Mouse (Mus musculus) liver, embryonic 13.5 days (tissue): Measurements from ENCODE around the gene Slc16a14. TPM values are rescaled to one million over a fixed set of nuclear protein-coding genes. Genes with fewer than 3 reads are reported as not detected.

Experiments
- ATAC-seq: fragments of 200-750 bp; cut with Nextera tagmentation; 2 replicates; pipeline ENCODE4 v1.8.0; 2017; ENCODE audit warnings: low read depth, mild to moderate bottlenecking, moderate number of reproducible peaks, moderate library complexity
- DNase-seq: peaks from one replicate; pipeline ENCODE4 v3.0.0; 2022
- H3K27ac ChIP-seq: fragments of 300-500 bp; sonication (generic); 2 replicates; pipeline ENCODE4 v1.5.1; 2015; ENCODE audit warnings: moderate library complexity, mild to moderate bottlenecking, inconsistent platforms
- H3K27me3 ChIP-seq: fragments of 300-500 bp; sonication (generic); 2 replicates; pipeline ENCODE4 v1.6.1; 2015; ENCODE audit warnings: mild to moderate bottlenecking, inconsistent platforms
- H3K36me3 ChIP-seq: fragments of 300-500 bp; sonication (generic); 2 replicates; pipeline ENCODE4 v1.6.1; 2015; ENCODE audit warnings: mild to moderate bottlenecking, inconsistent platforms
- H3K4me1 ChIP-seq: fragments of 300-500 bp; sonication (generic); replicated peaks from 2 replicates; pipeline ENCODE4 v1.6.1; 2015; ENCODE audit warnings: inconsistent platforms
- H3K4me2 ChIP-seq: fragments of 300-500 bp; sonication (generic); 2 replicates; pipeline ENCODE4 v1.6.1; 2015; ENCODE audit warnings: inconsistent platforms, mild to moderate bottlenecking, moderate library complexity
- H3K4me3 ChIP-seq: fragments of 300-500 bp; sonication (generic); replicated peaks from 2 replicates; pipeline ENCODE4 v1.5.1; 2015; ENCODE audit warnings: mild to moderate bottlenecking, inconsistent platforms
- H3K9ac ChIP-seq: fragments of 300-500 bp; sonication (generic); 2 replicates; pipeline ENCODE4 v1.6.1; 2015; ENCODE audit warnings: mild to moderate bottlenecking, inconsistent platforms
- H3K9me3 ChIP-seq: fragments of 300-500 bp; sonication (generic); replicated peaks from 2 replicates; pipeline ENCODE4 v1.6.1; 2016; ENCODE audit warnings: inconsistent platforms
- WGBS: fragments of 180-500 bp; shearing (Covaris S2); methylation state at CpG from one replicate; pipeline ENCODE4 v1.1.7; 2015; ENCODE audit not compliant: insufficient replicate concordance; 5-methylcytosine and 5-hydroxymethylcytosine counted together
- polyA plus RNA-seq: library from polyadenylated mRNA; unstranded; fragments of >200 nt; fragmentation: Nextera tagmentation; extraction: Ambion mirVana; gene quantifications from 2 replicates; pipeline ENCODE4 v1.2.1, GENCODE M21; 2015

Slc16a14 gene
- polyA plus RNA-seq, 1 experiment from 2014 or later, result 0.02 TPM

DNA sequence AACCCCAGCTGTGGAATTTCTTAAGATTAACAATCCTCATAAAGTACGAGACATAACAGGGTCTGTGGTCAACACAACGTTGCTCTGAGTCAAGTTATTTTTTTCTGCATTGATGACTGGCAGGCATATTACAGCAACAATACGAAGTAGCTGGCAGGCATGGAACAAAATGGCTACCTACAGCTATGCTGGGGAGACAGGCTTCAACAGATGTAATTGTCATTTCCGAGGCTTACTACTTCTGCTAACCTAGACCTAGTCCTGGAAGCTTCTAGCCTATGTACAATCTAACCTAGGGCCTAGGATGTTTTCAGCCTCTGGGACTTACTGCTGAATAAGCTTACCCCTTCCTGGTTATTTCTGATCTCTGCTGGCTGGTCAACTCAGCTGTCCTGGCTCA lies 4.5 kb upstream of the Slc16a14 start:
- no peak overlapping the region for H3K4me3 ChIP-seq
- ATAC-seq, result no peak

DNA sequence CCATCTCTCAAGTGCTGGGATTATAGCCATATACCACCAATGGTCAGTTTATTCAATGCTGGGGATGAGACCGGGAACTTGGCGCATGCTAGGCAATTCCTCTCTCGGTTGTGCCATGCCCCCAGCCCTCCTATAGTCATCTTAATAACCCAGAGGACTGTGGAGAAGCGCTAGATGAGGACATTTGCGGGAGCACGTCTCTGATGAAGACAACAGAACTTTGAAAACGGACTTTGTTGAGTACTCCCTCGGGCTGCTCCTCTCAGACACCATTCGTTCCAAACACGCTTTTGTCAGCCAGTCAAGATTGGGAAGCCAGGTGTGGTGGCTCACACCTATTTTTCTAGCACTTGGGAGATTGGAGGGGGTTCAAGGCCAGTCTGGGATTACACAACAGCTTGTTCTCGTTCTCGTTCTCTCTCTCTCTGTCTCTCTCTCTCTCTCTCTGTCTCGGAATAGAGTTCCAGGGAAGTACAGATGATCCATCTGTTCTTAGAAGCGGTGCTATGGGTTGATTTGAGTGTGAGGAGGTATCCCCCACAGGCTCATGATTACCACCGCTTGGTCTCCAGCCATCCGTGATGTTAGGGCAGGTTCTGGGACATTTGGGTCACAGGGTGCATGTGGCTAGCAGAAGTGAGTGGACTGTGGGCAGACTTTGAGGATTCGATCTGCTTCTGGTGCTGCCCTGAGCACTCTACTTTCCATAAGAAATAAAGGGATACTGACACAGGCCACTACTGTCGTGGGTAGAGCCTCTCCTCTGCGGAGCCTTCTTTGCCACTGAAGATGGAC lies 2.0 kb upstream of the Slc16a14 start:
- H3K36me3 ChIP-seq, result no peaks in the 10 kb centered on the region
- no peak overlapping the region for H3K9ac ChIP-seq
- H3K27me3 ChIP-seq, result peaks cover 38% of the 10 kb centered on the region
- H3K9me3 ChIP-seq, result no peaks in the 10 kb centered on the region
- ATAC-seq, result no peak
- DNase-seq, result no peak
- no peak overlapping the region for H3K4me3 ChIP-seq
- no peak overlapping the region for H3K27ac ChIP-seq
- 71% methylated on average over 19 of the region's 19 CpGs for WGBS
- no peak overlapping the region for H3K4me2 ChIP-seq
- 0 out of 2 replicates have a peak, but pooled peaks cover 3% of the 10 kb centered on the region for H3K4me1 ChIP-seq

More for the DNA sequence above, 4.5 kb upstream of the Slc16a14 start:
- DNase-seq, result no peak
- H3K4me1 ChIP-seq, result 0 out of 2 replicates have a peak, but pooled peaks cover under 1% of the 10 kb centered on the region
- WGBS, result 52% methylated on average over 4 of the region's 4 CpGs
- H3K27ac ChIP-seq, result no peak overlapping the region
- H3K9me3 ChIP-seq, result no peaks in the 10 kb centered on the region
- H3K9ac ChIP-seq, result no peak overlapping the region
- H3K4me2 ChIP-seq, result no peak overlapping the region
- H3K27me3 ChIP-seq, result peaks cover 20% of the 10 kb centered on the region
- no peaks in the 10 kb centered on the region for H3K36me3 ChIP-seq

DNA sequence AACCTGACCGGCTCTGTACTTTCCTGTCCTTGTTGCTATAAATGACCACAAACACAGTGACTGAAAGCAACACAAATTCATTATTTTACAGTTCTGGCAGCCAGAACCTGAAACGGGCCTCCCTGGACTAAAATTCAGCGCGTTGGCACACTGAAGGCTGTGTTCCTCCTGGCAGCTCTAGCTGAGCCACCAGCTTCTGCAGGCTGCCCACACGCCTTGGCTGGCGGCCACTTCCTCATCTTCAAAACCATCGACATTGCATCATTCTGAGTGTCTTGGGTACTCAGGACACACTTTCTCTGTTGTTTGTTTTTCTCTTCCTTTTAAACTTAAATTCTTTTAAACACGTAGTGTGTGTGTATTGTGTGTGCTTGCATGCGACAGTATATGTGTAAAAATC lies 734 bp upstream of the Slc16a14 start:
- H3K9me3 ChIP-seq, result no peaks in the 10 kb centered on the region
- 0 out of 2 replicates have a peak, but pooled peaks cover 3% of the 10 kb centered on the region for H3K4me1 ChIP-seq
- WGBS, result 24% methylated on average over 9 of the region's 9 CpGs
- no peak overlapping the region for H3K4me3 ChIP-seq
- no peak for ATAC-seq
- H3K27me3 ChIP-seq, result peaks cover 38% of the 10 kb centered on the region
- H3K36me3 ChIP-seq, result no peaks in the 10 kb centered on the region
- no peak for DNase-seq
- no peak overlapping the region for H3K9ac ChIP-seq
- H3K27ac ChIP-seq, result no peak overlapping the region
- H3K4me2 ChIP-seq, result no peak overlapping the region

DNA sequence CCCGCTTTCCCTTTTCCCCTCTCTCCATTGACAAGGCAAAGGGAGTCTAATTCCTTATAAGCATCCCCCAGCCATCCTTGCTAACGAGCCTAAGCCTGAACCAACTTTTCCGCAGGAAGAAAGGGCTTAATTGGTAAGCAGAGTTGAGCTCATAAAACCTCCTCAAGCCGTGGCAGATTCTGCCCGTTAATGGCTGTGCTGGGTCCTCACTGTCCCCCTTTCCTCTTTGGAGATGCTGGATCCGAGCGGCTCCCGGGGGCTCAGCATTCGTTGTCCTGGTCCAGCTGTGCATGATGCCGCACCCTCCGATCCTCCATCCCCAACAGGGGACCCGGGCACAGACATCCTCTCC lies 807 bp downstream of the Slc16a14 start:
- Histone ChIP-seq H3K4me3 (peak overlapping the region; percentile 43), H3K27ac (no peak overlapping the region), H3K27me3 (peaks cover 38% of the 10 kb centered on the region), H3K9ac (no peak overlapping the region), H3K36me3 (no peaks in the 10 kb centered on the region), H3K4me1 (0 out of 2 replicates have a peak, but pooled peaks cover 3% of the 10 kb centered on the region), H3K4me2 (peak overlapping the region; percentile 64), H3K9me3 (no peaks in the 10 kb centered on the region)
- WGBS, result 3% methylated on average over 12 of the region's 12 CpGs
- ATAC-seq, result no peak
- no peak for DNase-seq

DNA sequence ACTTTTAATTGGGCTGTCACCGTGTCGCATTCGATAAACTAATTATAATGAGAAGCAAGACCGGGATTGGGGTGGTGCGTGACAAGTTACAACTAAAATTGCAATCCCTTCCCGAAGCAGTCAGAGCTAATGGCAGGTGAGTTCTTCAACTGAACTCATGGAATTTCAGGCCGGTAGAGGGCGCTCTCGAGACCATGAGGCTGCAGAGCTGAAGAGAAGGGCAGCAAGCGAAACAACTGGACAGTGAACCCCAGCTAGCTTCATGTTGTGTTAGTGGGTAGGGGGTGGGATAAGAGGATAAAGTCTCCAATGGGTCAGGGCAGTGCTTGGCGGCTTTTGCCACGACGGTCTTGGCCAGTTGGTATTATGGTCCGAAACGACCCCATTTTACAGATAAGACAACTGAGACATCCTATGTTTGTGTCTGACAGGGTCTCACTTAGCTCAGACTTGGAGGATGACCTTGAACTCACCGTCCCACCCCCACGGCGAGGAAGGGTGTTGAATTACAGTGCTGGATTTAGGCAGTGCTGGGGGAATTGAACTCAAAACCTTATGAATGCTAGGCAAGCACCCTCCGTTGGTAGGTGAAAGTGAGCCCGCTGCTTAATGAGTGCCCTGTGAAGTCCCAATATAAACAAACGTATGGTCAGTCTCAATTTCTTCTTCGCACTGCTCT lies 1.3 kb downstream of the Slc16a14 start:
- Histone ChIP-seq H3K27ac (no peak overlapping the region), H3K4me3 (peak overlapping the region; percentile 43; the same call in 1 of the 2 replicates), H3K27me3 (peaks cover 38% of the 10 kb centered on the region), H3K4me1 (0 out of 2 replicates have a peak, but pooled peaks cover 3% of the 10 kb centered on the region), H3K9me3 (no peaks in the 10 kb centered on the region), H3K9ac (no peak overlapping the region), H3K4me2 (peak overlapping the region; percentile 64), H3K36me3 (no peaks in the 10 kb centered on the region)
- ATAC-seq (no peak), DNase-seq (peak; percentile 17)
- WGBS, result 10% methylated on average over 22 of the region's 22 CpGs

DNA sequence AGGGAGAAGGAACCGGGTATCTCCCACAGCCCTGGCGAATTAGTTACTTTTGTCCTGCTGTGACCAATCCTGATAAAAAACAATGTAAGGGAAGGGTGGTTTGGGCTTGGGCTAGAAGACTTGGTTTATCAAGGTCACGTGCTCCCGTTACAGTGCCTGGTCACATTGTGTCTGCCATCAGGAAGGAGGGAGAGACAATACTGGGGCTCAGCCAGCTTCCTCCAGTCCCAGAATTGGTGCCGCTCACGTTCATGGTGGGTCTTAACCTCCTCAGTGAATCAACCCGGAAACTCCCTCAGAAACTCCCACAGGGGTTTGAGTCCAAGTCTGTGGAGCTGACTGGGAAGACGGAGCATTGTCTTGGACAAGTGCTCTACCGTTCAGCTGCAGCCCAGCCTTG lies 9.3 kb downstream of the Slc16a14 start:
- no peaks in the 10 kb centered on the region for H3K27me3 ChIP-seq
- no peak overlapping the region for H3K4me2 ChIP-seq
- 60% methylated on average over 9 of the region's 9 CpGs for WGBS
- ATAC-seq (no peak), DNase-seq (no peak)
- H3K9ac ChIP-seq, result no peak overlapping the region
- H3K36me3 ChIP-seq, result no peaks in the 10 kb centered on the region
- no peak overlapping the region for H3K27ac ChIP-seq
- no peaks in the 10 kb centered on the region for H3K9me3 ChIP-seq
- no peak overlapping the region for H3K4me3 ChIP-seq
- H3K4me1 ChIP-seq, result peaks cover 7% of the 10 kb centered on the region

DNA sequence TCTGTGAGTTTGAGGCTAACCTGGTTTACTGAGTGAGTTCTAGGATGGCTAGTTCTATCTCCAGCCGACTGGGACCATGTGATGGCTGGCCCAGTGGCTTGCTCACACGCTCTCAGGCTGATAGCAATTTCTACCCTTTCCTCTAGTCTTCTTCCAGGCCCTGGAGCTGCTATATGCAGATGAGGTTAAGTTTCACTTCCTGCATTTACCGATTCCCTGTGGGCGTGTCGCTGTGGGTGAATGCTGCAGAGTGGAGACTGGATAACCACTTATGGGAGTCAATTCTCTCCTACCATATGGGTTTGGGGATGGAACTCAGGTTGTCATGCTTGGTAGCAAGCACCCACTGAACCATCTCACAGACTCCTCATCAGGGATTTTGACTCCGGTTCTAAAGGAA lies 10.8 kb downstream of the Slc16a14 start:
- no peaks in the 10 kb centered on the region for H3K9me3 ChIP-seq
- no peaks in the 10 kb centered on the region for H3K36me3 ChIP-seq
- 44% methylated on average over 6 of the region's 6 CpGs for WGBS
- DNase-seq (no peak), ATAC-seq (no peak)
- no peak overlapping the region for H3K4me3 ChIP-seq
- no peak overlapping the region for H3K9ac ChIP-seq
- H3K4me1 ChIP-seq, result peaks cover 7% of the 10 kb centered on the region
- H3K27me3 ChIP-seq, result no peaks in the 10 kb centered on the region
- no peak overlapping the region for H3K4me2 ChIP-seq
- no peak overlapping the region for H3K27ac ChIP-seq

DNA sequence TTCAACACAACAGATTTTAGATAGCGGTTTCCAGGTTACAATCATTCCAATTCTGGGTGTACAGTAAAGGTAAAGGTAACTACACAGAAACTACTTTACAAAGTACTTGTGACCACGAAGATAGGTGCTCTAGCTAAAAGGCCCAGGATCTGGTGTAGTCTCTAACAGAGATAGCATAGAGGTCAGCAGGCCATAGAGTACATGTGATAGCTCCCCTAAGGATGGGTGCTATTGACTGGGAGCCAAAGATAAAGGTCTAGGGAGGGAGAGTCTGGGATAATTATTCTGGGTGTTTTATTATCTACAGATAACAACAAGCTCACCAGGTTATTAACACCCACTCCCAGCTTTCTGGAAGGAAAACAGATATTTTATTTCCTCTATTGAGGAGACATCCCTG lies 11.5 kb downstream of the Slc16a14 start:
- Histone ChIP-seq H3K36me3 (no peaks in the 10 kb centered on the region), H3K27me3 (no peaks in the 10 kb centered on the region), H3K9ac (no peak overlapping the region), H3K4me2 (no peak overlapping the region), H3K27ac (no peak overlapping the region), H3K4me3 (no peak overlapping the region), H3K4me1 (peaks cover 7% of the 10 kb centered on the region), H3K9me3 (no peaks in the 10 kb centered on the region)
- no peak for DNase-seq
- ATAC-seq, result 0 out of 2 replicates have a peak, but pooled peaks have one; percentile 51
- WGBS, result 55% methylated on average over 2 of the region's 2 CpGs

DNA sequence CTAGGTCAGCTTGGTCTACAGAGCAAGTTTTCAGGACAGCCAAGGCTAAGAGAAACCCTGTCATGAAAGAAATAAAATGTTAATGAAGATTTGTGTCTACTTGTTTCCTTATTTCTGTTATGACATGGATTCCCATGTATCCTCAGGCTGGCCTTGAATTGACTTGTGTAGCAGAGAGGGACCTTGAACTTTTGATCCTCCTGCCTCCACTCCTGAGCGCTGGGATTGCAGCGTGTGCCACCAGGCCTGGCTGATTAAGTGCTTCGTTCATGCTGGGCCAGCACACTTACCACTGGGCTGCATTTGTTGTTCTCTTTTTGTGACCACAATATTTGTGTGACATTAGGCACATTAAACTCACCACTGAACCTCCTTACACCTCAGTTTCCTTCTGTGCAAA lies 16.1 kb downstream of the Slc16a14 start:
- 70% methylated on average over 3 of the region's 3 CpGs for WGBS
- no peak overlapping the region for H3K4me3 ChIP-seq
- peaks cover 5% of the 10 kb centered on the region for H3K4me1 ChIP-seq
- no peak for ATAC-seq
- H3K36me3 ChIP-seq, result no peaks in the 10 kb centered on the region
- no peak overlapping the region for H3K27ac ChIP-seq
- H3K4me2 ChIP-seq, result no peak overlapping the region
- no peaks in the 10 kb centered on the region for H3K27me3 ChIP-seq
- DNase-seq, result no peak
- H3K9ac ChIP-seq, result no peak overlapping the region
- no peaks in the 10 kb centered on the region for H3K9me3 ChIP-seq

DNA sequence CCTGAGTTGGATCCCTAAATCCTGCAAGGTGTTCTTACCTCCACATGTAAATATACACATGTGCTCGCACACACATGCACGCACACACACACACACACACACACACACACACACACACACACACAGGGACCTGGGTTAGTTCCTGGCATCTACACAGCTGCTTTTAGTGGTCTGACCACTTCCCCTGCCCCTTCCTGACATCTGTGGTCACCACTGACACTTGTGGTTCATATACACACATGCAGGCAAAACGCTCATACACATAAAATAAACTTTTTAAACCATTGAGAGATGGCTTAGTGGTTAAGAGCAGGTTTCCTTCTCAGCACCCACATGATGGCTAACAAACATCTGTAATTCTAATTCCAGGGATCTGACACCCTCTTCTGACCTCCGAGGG lies 19.9 kb downstream of the Slc16a14 start:
- no peaks in the 10 kb centered on the region for H3K36me3 ChIP-seq
- H3K27ac ChIP-seq, result no peak overlapping the region
- no peak for ATAC-seq
- 25% methylated on average over 4 of the region's 4 CpGs for WGBS
- H3K4me2 ChIP-seq, result no peak overlapping the region
- no peak overlapping the region for H3K9ac ChIP-seq
- no peak overlapping the region for H3K4me3 ChIP-seq
- no peaks in the 10 kb centered on the region for H3K9me3 ChIP-seq
- H3K4me1 ChIP-seq, result no peaks in the 10 kb centered on the region
- H3K27me3 ChIP-seq, result no peaks in the 10 kb centered on the region
- DNase-seq, result no peak

DNA sequence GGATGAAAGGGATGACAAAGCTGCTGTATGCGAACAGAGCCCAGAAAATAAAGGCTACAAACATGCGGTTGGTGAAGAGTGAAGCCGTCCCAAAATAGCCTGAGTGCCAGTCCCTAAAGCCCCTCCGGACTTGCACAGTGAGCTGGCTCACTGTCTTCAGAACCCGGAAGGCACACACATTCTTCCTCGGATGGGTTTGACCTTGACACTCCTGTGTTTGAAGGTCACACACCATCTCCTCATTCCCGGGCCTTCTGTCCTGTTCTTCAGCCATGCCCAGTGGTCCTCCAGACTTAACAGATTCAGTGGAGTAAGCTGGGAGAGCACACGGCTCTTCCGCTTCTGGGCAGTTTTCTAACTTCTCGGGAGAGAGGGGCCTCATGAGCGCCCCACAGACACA lies 22.4 kb downstream of the Slc16a14 start:
- DNase-seq (no peak), ATAC-seq (no peak)
- Histone ChIP-seq H3K4me3 (no peak overlapping the region), H3K27ac (no peak overlapping the region), H3K36me3 (no peaks in the 10 kb centered on the region), H3K27me3 (no peaks in the 10 kb centered on the region), H3K9me3 (no peaks in the 10 kb centered on the region), H3K9ac (no peak overlapping the region), H3K4me2 (no peak overlapping the region), H3K4me1 (no peaks in the 10 kb centered on the region)
- WGBS, result 80% methylated on average over 11 of the region's 11 CpGs
